In the genomic region with DNA sequence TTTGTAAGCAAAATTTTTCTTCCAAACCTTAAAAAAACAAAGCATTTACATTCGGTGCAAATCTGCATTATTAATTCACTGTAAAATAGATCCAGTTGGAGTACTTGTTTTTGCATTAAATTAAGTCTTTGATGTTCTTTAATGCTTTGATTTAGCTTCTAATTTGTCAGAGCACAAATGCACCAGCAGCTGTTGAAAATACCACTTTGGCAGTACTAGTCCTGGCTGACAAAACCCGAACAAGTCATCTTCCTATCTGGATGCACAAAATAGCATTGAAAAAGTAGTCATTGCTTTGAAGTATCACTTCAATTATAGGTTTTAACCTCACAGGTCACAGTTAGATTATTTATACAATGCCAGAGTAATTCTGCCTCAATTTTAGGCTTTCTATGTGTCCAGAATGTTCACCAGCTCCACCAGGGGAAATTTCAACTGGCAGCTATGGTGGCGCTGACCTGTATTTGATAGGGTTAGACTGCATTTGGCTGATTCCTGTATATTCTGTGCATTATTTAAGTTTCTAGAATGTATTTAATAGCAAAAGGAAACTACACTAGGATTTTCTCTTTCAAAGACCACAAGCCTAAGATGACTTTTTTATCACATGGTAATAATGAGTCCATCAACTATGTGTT, we compare ENCODE assay signal across 17 mouse cellular contexts.
"Had no signal": no experiment of that assay in that cellular context is flagged by ENCODE, and none has a peak within 500 bp of the region (broad histone marks: within the 10 kb centered on the region; RNA-seq: fewer than 3 reads in every experiment).

No protein-coding gene starts in this region.

- H3K9me3 ChIP-seq: limb, embryonic 10.5 days; liver, embryonic 15.5 days; midbrain, embryonic 10.5 days; stomach, embryonic 15.5 days had no signal

- H3K27me3 ChIP-seq: liver, embryonic 15.5 days; stomach, embryonic 15.5 days had no signal

- H3K27ac ChIP-seq: left cerebral cortex, adult 2 months; limb, embryonic 10.5 days; liver, embryonic 15.5 days; midbrain, embryonic 10.5 days; stomach, embryonic 15.5 days had no signal

- DNase-seq: kidney, adult 18-20 months; kidney, postnatal 10 days; kidney, postnatal 4 days; lung, adult 2 months; lung, postnatal 10 days; lung, postnatal 4 days; midbrain, embryonic 14.5 days; retina, postnatal 1 day; right cerebral cortex, postnatal 14 days; thymus, postnatal 36 days had no signal

- H3K4me1 ChIP-seq: limb, embryonic 10.5 days; liver, embryonic 15.5 days; midbrain, embryonic 10.5 days; stomach, embryonic 15.5 days had no signal

- H3K4me3 ChIP-seq: left cerebral cortex, adult 2 months; limb, embryonic 10.5 days; liver, embryonic 15.5 days; midbrain, embryonic 10.5 days; myocyte; stomach, embryonic 15.5 days had no signal

- H3K36me3 ChIP-seq: limb, embryonic 10.5 days; liver, embryonic 15.5 days; midbrain, embryonic 10.5 days; stomach, embryonic 15.5 days had no signal

- H3K4me2 ChIP-seq: liver, embryonic 11.5 days; liver, embryonic 15.5 days; stomach, embryonic 15.5 days had no signal

- H3K9ac ChIP-seq: liver, embryonic 15.5 days; stomach, embryonic 15.5 days had no signal
